Mouse (Mus musculus) neural tube, embryonic 12.5 days (tissue): ENCODE data around the gene Mmaa. TPM values are rescaled to one million over a fixed set of nuclear protein-coding genes. Genes with fewer than 3 reads are reported as not detected.

ENCODE experiments used
- polyA plus RNA-seq: library from polyadenylated mRNA; unstranded; fragments of >200 nt; fragmentation: Nextera tagmentation; extraction: Ambion mirVana; gene quantifications from 2 replicates; pipeline ENCODE4 v1.2.1, GENCODE M21; 2016

Gene Mmaa
- polyA plus RNA-seq, 1 experiment from 2014 or later, result 14.4 TPM

Other genes with a start within 250 kb of the Mmaa start
- gene 1700011L22Rik, start 46.4 kb downstream of the Mmaa start, polyA plus RNA-seq, result not detected in 2 replicates
- gene Smad1, start 104.6 kb upstream of the Mmaa start, polyA plus RNA-seq, result 71.9 and 85.8 TPM in 2 replicates